ENCODE assay signal across 8 mouse cellular contexts in genomic region chrX:42540030-42540755, GRCm38 (mm10). TPM values are rescaled to one million over a fixed set of nuclear protein-coding genes. Genes with fewer than 3 reads are reported as not detected.
DNase-seq lines count a peak whose midpoint lies in the region; ATAC-seq and TF ChIP-seq lines count a peak whose summit lies in the region.

No protein-coding gene starts in this region.

- DNase-seq in lung, adult 2 months, result peak; percentile 2
- DNase-seq in lung, adult 18-20 months, result no peak
- DNase-seq in cerebellum, adult 18-20 months, result peak; percentile 72 to 80
- peak; percentile 1 for DNase-seq in splenic B cell, adult 2 months (ENCODE audit: low read depth, low spot score)
- no peak for DNase-seq in right cerebral cortex, postnatal 4 days
- DNase-seq in spleen, postnatal 10 days (ENCODE audit: low spot score in 2 of 2), result no peak

- ATAC-seq in heart, embryonic 13.5 days (ENCODE audit: extremely low read depth, insufficient number of reproducible peaks, low FRiP score, low TSS enrichment), result no peak
- no peak for ATAC-seq in limb, embryonic 15.5 days (ENCODE audit: insufficient number of reproducible peaks, low FRiP score, low TSS enrichment, low read depth)

- no peaks in the 10 kb centered on the region for H3K36me3 ChIP-seq in heart, embryonic 13.5 days
- H3K36me3 ChIP-seq in limb, embryonic 15.5 days, result no peaks in the 10 kb centered on the region
- H3K36me3 ChIP-seq in splenic B cell, adult 2 months (ENCODE audit: control insufficient read depth, insufficient read depth, low read length, poor library complexity, severe bottlenecking), result no peaks in the 10 kb centered on the region

- peak overlapping the region; percentile 58 for H3K4me2 ChIP-seq in heart, embryonic 13.5 days
- H3K4me2 ChIP-seq in limb, embryonic 15.5 days, result 0 out of 2 replicates have a peak overlapping the region, but pooled peaks have one; percentile 22

- no peak for TF ChIP-seq CTCF in lung, adult 2 months (IDR thresholded peaks at IDR 0.05; ENCODE audit: insufficient read depth, low read length)

- no peaks in the 10 kb centered on the region; the same call in 1 of the 2 replicates for H3K4me1 ChIP-seq in lung, adult 2 months (ENCODE audit: control insufficient read depth, insufficient read depth, low read length)
- no peaks in the 10 kb centered on the region for H3K4me1 ChIP-seq in heart, embryonic 13.5 days
- no peaks in the 10 kb centered on the region for H3K4me1 ChIP-seq in limb, embryonic 15.5 days

- H3K9ac ChIP-seq in heart, embryonic 13.5 days, result peak overlapping the region; percentile 44; the same call in 1 of the 2 replicates
- no peak overlapping the region for H3K9ac ChIP-seq in limb, embryonic 15.5 days

- H3K4me3 ChIP-seq in lung, adult 2 months (replicated peaks; ENCODE audit: extremely low read depth, low read depth, low read length), result peak overlapping the region; percentile 58
- peak overlapping the region; percentile 37 for H3K4me3 ChIP-seq in heart, embryonic 13.5 days
- peak overlapping the region; percentile 18; the same call in 1 of the 2 replicates for H3K4me3 ChIP-seq in limb, embryonic 15.5 days

- H3K27ac ChIP-seq in heart, embryonic 13.5 days (replicated peaks), result no peak overlapping the region
- no peak overlapping the region for H3K27ac ChIP-seq in limb, embryonic 15.5 days

- no peaks in the 10 kb centered on the region for H3K27me3 ChIP-seq in heart, embryonic 13.5 days (replicated peaks)
- no peaks in the 10 kb centered on the region for H3K27me3 ChIP-seq in limb, embryonic 15.5 days
- H3K27me3 ChIP-seq in splenic B cell, adult 2 months (ENCODE audit: control insufficient read depth, insufficient read depth, low read length, poor library complexity, severe bottlenecking), result no peaks in the 10 kb centered on the region

- no peak for TF ChIP-seq POLR2A in lung, adult 2 months (IDR thresholded peaks at IDR 0.05; ENCODE audit: borderline replicate concordance, extremely low read depth, low read depth, low read length)

- WGBS in lung, adult 2 months, result 24% methylated on average over 3 of the region's 3 CpGs
- WGBS in heart, embryonic 13.5 days, result 29% methylated on average over 3 of the region's 3 CpGs
- 35% methylated on average over 3 of the region's 3 CpGs for WGBS in limb, embryonic 15.5 days

- H3K9me3 ChIP-seq in heart, embryonic 13.5 days, result no peaks in the 10 kb centered on the region
- no peaks in the 10 kb centered on the region for H3K9me3 ChIP-seq in limb, embryonic 15.5 days

RNA-seq across cellular contexts. Expression of gene Sh2d1a, which starts 37.9 kb away (rescaled TPM):
- 0.50 and 0.82 TPM in 2 replicates for polyA plus RNA-seq in lung, adult 2 months (2012; rRNA removed)
- not detected in 2 replicates for polyA plus RNA-seq in heart, embryonic 13.5 days (2015; fragmentation: Nextera tagmentation; extraction: Ambion mirVana)
- polyA plus RNA-seq in limb, embryonic 15.5 days (2015; fragmentation: Nextera tagmentation; extraction: Ambion mirVana), result 0.46 and 1.4 TPM in 2 replicates

RNA-seq across cellular contexts. Expression of gene Tex13c2, which starts 50.7 kb away (rescaled TPM):
- polyA plus RNA-seq in lung, adult 2 months (2012; rRNA removed), result not detected in 2 replicates
- not detected in 2 replicates for polyA plus RNA-seq in heart, embryonic 13.5 days (2015; fragmentation: Nextera tagmentation; extraction: Ambion mirVana)
- polyA plus RNA-seq in limb, embryonic 15.5 days (2015; fragmentation: Nextera tagmentation; extraction: Ambion mirVana), result not detected in 2 replicates

Comparison
In these comparisons a context has a peak if more than half of its experiments do, and no peak if none do; other contexts are left out.
1. DNase-seq: peak in lung, adult 2 months (single experiment), cerebellum, adult 18-20 months (2 of 2) and splenic B cell, adult 2 months (single experiment); none in lung, adult 18-20 months (0 of 2), right cerebral cortex, postnatal 4 days (single experiment) and spleen, postnatal 10 days (0 of 2).
2. Peak in every context shown above with its lines, with median percentiles within 50 percentile points of each other: H3K4me3 ChIP-seq.